Mouse (Mus musculus) hindbrain, embryonic 14.5 days (tissue): ENCODE data around the gene Gm16253. TPM values are rescaled to one million over a fixed set of nuclear protein-coding genes. Genes with fewer than 3 reads are reported as not detected.
"Not testable (repeated sequence)": the region's sequence is repeated elsewhere in the genome, so short reads cannot be mapped to it uniquely, and the experiment has no call there.

Experiments
- ATAC-seq: fragments of 200-750 bp; cut with Nextera tagmentation; 2 replicates; pipeline ENCODE4 v1.8.0; 2017; ENCODE audit warnings: moderate number of reproducible peaks, mild to moderate bottlenecking, moderate TSS enrichment, moderate library complexity; ENCODE audit not compliant: low FRiP score
- DNase-seq: peaks from one replicate; pipeline ENCODE4 v3.0.0-alpha.2; 2015; ENCODE audit warnings: low spot score
- H3K27ac ChIP-seq: fragments of 300-500 bp; sonication (generic); 2 replicates; pipeline ENCODE4 v1.5.1; 2014; ENCODE audit warnings: mild to moderate bottlenecking, moderate library complexity
- H3K27me3 ChIP-seq: fragments of 300-500 bp; sonication (generic); 2 replicates; pipeline ENCODE4 v1.6.1; 2014; ENCODE audit warnings: mild to moderate bottlenecking, low read length, mixed read lengths; ENCODE audit not compliant: control insufficient read depth, insufficient read depth
- H3K36me3 ChIP-seq: fragments of 300-500 bp; sonication (generic); replicated peaks from 2 replicates; pipeline ENCODE4 v1.6.1; 2014; ENCODE audit not compliant: control insufficient read depth, insufficient read depth
- H3K4me1 ChIP-seq: fragments of 300-500 bp; sonication (generic); replicated peaks from 2 replicates; pipeline ENCODE4 v1.6.1; 2014; ENCODE audit warnings: antibody characterized with exemption, low read length, mixed read lengths; ENCODE audit not compliant: control insufficient read depth, insufficient read depth
- H3K4me2 ChIP-seq: fragments of 300-500 bp; sonication (generic); replicated peaks from 2 replicates; pipeline ENCODE4 v1.6.1; 2014; ENCODE audit warnings: mild to moderate bottlenecking, moderate library complexity
- H3K4me3 ChIP-seq: fragments of 300-500 bp; sonication (generic); replicated peaks from 2 replicates; pipeline ENCODE4 v1.5.1; 2014; ENCODE audit warnings: mild to moderate bottlenecking, low read length
- H3K9ac ChIP-seq: fragments of 300-500 bp; sonication (generic); 2 replicates; pipeline ENCODE4 v1.6.1; 2014
- H3K9me3 ChIP-seq: fragments of 300-500 bp; sonication (generic); 2 replicates; pipeline ENCODE4 v1.6.1; 2016; ENCODE audit warnings: low read length; ENCODE audit not compliant: control insufficient read depth
- WGBS: fragments of 180-500 bp; shearing (Covaris S2); extraction: QIAGEN DNeasy Blood & Tissue Kit; methylation state at CpG from one replicate; pipeline ENCODE4 v1.1.7; 2014; 5-methylcytosine and 5-hydroxymethylcytosine counted together
- polyA plus RNA-seq: library from polyadenylated mRNA; unstranded; fragments of >200 nt; fragmentation: Nextera tagmentation; extraction: Ambion mirVana; gene quantifications from 2 replicates; pipeline ENCODE4 v1.2.1, GENCODE M21; 2014

Gm16253 gene
- polyA plus RNA-seq, 1 experiment from 2014 or later: 0.39 TPM

DNA sequence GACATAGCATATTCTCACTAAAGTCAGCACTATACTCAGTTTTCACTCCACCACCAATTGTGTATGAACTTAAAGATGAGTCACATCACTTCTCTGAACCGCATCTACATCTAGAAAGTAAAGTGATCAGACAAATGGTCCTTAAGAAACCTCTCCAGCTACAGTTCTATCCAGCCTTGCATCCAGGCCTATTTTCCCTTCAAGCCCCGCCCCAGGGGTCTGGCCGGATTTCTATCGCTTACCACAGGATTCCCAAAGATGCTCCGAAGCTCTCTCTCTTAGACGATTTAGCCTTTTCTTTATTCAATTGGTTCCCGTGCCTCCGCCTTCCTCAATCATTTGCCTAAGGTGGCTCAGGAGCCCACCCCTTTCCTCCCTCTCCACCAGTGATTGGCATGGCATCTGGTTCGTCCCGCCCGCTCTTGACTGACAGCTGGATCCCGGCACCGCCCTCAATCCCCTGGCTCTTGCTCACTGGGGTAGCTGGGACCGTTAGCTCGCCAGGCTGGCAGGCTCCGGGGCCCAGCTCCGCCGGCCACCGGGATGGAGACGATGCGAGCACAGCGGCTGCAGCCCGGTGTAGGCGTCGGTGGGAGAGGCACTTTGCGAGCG is 24.0 kb downstream of the Gm16253 start, which contains the start of gene Lix1l:
Lix1l (plus strand) TSS at position 511 of the 612 bp plus-strand sequence.
- H3K27ac ChIP-seq: peak within 1 kb of the TSS; percentile 91
- peaks cover 65% of the 10 kb centered on the region for H3K4me1 ChIP-seq
- WGBS: under 1% methylated on average over 27 of the region's 27 CpGs
- DNase-seq: peak; percentile 89
- ATAC-seq: peak; percentile 94
- H3K27me3 ChIP-seq: no peaks in the 10 kb centered on the region
- peak within 1 kb of the TSS; percentile 61 for H3K4me2 ChIP-seq
- peak within 1 kb of the TSS; percentile 81 for H3K9ac ChIP-seq
- H3K4me3 ChIP-seq: peak within 1 kb of the TSS; percentile 76
- no peaks in the 10 kb centered on the region for H3K9me3 ChIP-seq
- no peaks in the 10 kb centered on the region for H3K36me3 ChIP-seq

DNA sequence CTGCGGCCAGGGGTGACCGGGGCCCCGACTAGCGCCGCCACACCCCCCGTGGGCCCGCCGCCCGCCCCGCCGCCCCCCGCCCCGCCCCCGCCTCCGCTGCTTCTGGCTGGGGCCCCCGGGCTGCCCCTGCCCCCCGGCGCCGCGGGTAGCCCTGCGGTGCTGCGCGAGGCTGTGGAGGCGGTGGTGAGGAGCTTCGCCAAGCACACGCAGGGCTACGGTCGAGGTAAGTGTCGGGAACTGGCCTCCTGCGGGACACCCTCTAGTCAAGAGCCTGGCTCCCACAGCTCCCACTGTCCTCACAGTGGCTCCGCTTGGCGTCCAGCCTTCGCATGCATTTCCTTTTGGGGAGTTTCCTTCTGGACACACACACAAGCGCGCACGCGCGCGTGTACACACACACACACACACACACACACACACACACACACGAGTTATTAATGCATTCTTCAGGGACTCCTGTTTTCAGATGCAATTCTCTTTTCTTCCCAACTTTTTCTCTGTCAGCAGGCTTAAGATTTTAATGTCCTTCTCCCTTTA is 24.5 kb downstream of the Gm16253 start:
- WGBS: under 1% methylated on average over 33 of the region's 40 CpGs
- Histone ChIP-seq H3K4me3 (peak overlapping the region; percentile 76), H3K4me1 (peaks cover 59% of the 10 kb centered on the region), H3K4me2 (peak overlapping the region; percentile 61), H3K27me3 (no peaks in the 10 kb centered on the region), H3K9me3 (no peaks in the 10 kb centered on the region), H3K9ac (peak overlapping the region; percentile 81), H3K27ac (peak overlapping the region; percentile 91), H3K36me3 (no peaks in the 10 kb centered on the region)
- peak; percentile 76 for DNase-seq
- ATAC-seq: peak; percentile 61

DNA sequence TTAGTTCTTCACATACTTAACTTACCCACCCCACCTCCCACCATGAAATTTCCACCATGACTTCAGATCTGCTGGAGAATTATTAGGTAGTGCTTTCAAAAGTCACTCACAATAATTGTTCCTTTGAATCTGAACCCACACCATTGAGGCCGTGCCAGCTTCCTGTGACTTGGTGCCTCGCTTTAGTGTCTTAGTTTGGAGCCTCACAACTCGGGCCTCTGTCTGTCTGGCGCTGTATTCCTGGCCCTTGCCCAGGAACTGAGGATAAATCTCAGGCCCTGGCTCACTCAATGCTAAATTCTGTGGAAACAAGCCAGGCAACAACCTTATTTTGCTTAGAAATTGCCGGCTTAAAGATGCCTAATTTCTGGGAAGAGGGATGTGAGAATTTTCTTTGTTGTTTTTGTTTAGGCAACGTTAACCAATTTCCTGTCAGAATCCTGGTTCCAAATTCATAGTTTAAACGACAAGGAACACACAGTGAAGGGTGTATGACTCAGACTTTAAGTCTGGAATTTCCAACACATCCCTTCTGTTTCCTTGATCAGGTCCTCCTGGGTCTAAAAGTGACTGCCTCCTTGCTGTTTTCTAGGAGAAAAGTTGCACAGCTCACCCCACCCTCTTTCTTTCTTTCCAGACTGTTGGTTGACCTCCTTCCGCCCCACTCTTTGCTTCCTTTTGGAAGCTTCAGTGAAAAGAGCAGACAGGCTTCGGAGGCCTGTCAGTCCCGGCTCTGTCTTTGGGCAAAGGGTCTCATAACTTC is 25.3 kb downstream of the Gm16253 start:
- DNase-seq (peak; percentile 46), ATAC-seq (no peak)
- H3K27ac ChIP-seq: peak overlapping the region; percentile 91
- H3K36me3 ChIP-seq: no peaks in the 10 kb centered on the region
- H3K4me2 ChIP-seq: peak overlapping the region; percentile 61
- peak overlapping the region; percentile 76 for H3K4me3 ChIP-seq
- no peaks in the 10 kb centered on the region for H3K9me3 ChIP-seq
- H3K9ac ChIP-seq: peak overlapping the region; percentile 81
- 10% methylated on average over 10 of the region's 10 CpGs for WGBS
- no peaks in the 10 kb centered on the region for H3K27me3 ChIP-seq
- peaks cover 51% of the 10 kb centered on the region for H3K4me1 ChIP-seq

DNA sequence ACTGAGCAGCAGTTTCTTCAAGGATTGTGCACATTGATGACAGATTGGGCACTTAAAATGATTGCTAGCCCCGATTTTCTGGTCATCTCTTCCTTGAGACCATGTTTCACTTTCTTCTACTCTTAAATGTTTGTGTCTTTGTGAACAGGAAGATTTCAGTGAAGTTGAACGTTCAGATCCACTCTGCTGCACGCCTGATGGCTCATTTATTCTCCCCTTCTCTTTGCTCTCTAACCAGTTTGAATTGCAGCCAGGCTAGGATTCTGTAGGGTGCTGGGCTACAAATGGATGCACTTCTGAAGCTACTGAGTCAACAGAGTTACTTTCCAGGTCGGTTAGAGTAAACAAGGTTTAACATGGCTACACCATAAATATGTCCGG is 25.9 kb downstream of the Gm16253 start:
- peak overlapping the region; percentile 91 for H3K27ac ChIP-seq
- peak overlapping the region; percentile 76 for H3K4me3 ChIP-seq
- peak overlapping the region; percentile 81 for H3K9ac ChIP-seq
- DNase-seq (no peak), ATAC-seq (no peak)
- peak overlapping the region; percentile 61 for H3K4me2 ChIP-seq
- H3K27me3 ChIP-seq: no peaks in the 10 kb centered on the region
- WGBS: 21% methylated on average over 5 of the region's 5 CpGs
- no peaks in the 10 kb centered on the region for H3K9me3 ChIP-seq
- H3K36me3 ChIP-seq: no peaks in the 10 kb centered on the region
- peaks cover 47% of the 10 kb centered on the region for H3K4me1 ChIP-seq

DNA sequence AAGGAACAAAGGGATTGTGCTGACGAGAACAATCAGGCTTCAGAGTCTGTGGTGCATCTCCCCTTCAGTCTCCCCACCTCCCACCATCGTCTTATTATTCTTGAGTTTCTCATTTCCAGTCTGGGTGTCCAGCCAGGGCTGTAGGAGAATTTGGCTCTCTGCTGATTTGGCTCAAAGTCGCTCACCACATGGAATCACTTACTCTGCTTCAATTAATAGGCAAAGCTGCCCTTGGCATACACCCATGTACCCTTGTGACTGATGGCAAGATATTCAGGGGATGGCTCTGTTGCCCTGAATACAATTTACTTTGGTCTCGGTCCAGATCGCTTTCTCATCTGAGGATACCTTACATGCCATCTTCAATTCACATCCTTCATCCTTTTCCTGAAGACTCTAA is 26.5 kb downstream of the Gm16253 start:
- Histone ChIP-seq H3K36me3 (no peaks in the 10 kb centered on the region), H3K27ac (peak overlapping the region; percentile 91), H3K4me2 (peak overlapping the region; percentile 61), H3K9me3 (no peaks in the 10 kb centered on the region), H3K4me1 (peaks cover 47% of the 10 kb centered on the region), H3K9ac (peak overlapping the region; percentile 81), H3K4me3 (peak overlapping the region; percentile 76), H3K27me3 (no peaks in the 10 kb centered on the region)
- DNase-seq (peak; percentile 59), ATAC-seq (no peak)
- 31% methylated on average over 5 of the region's 5 CpGs for WGBS

DNA sequence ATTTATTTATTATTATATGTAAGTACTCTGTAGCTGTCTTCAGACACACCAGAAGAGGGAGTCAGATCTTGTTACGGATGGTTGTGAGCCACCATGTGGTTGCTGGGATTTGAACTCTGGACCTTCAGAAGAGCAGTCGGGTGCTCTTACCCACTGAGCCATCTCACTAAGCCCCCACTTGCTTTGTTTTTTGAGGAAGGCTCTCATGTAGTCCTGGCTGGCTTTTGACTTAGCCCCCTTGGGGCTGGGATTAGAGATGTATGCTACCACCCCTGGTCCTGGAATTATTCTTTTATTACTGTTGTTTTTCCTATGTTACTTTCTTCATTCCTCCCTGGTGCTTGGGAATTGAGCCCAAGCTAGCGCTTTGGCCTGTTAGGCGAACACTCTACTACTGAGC is 29.2 kb downstream of the Gm16253 start:
- not testable (repeated sequence) for H3K9me3 ChIP-seq, H3K4me2 ChIP-seq, H3K9ac ChIP-seq, DNase-seq, H3K27ac ChIP-seq, ATAC-seq, H3K4me3 ChIP-seq, H3K27me3 ChIP-seq, H3K36me3 ChIP-seq
- peaks cover 33% of the 10 kb centered on the region for H3K4me1 ChIP-seq
- WGBS: 90% methylated on average over 3 of the region's 4 CpGs

DNA sequence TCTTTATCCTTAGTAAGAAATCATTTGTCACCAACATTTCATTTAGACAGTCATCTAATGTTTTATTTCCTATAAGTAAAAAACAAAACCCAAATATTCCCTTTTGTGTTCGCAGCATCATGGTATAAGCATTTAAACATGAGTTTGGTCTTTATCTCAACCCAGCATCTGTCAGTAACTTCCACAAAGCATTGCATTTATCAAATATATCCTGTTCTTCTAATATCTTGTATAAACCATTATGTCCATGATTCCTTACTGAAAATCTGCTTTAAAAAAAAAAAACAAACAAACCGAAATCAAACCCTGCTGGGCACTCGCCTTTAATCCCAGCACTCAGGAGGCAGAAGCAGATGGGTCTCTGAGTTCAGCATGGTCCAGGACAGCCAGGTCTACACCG is 29.8 kb downstream of the Gm16253 start:
- no peaks in the 10 kb centered on the region for H3K27me3 ChIP-seq
- H3K36me3 ChIP-seq: 0 out of 2 replicates have a peak, but pooled peaks cover 6% of the 10 kb centered on the region
- H3K9me3 ChIP-seq: no peaks in the 10 kb centered on the region
- no peak overlapping the region for H3K4me3 ChIP-seq
- no peak for ATAC-seq
- no peak overlapping the region for H3K4me2 ChIP-seq
- WGBS: 92% methylated on average over 4 of the region's 4 CpGs
- H3K9ac ChIP-seq: no peak overlapping the region
- no peak for DNase-seq
- H3K4me1 ChIP-seq: peaks cover 33% of the 10 kb centered on the region
- H3K27ac ChIP-seq: no peak overlapping the region

DNA sequence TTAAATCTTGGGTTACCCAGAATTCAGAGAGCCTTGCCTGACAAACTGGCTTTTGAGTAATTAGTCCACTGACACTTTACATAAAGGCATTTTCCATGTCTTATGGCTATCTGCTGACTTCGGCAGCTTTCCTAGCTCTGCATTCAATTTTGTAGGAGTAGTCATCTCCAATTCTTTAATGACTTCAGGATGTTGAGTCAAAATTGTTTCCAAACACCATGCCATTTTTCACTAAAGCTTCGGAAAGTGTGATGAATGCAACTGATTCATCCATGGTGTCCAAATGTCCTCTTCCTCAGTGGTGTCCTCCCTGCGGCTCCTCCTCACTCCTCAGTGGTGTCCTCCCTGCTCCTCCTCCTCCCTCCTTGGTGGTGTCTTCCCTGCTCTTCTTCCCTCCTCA is 41.2 kb downstream of the Gm16253 start:
- Histone ChIP-seq H3K36me3 (peaks cover 80% of the 10 kb centered on the region), H3K9me3 (no peaks in the 10 kb centered on the region), H3K27ac (no peak overlapping the region), H3K27me3 (no peaks in the 10 kb centered on the region), H3K4me3 (no peak overlapping the region), H3K4me2 (no peak overlapping the region), H3K4me1 (no peaks in the 10 kb centered on the region), H3K9ac (no peak overlapping the region)
- ATAC-seq (no peak), DNase-seq (no peak)
- 91% methylated on average over 3 of the region's 3 CpGs for WGBS

DNA sequence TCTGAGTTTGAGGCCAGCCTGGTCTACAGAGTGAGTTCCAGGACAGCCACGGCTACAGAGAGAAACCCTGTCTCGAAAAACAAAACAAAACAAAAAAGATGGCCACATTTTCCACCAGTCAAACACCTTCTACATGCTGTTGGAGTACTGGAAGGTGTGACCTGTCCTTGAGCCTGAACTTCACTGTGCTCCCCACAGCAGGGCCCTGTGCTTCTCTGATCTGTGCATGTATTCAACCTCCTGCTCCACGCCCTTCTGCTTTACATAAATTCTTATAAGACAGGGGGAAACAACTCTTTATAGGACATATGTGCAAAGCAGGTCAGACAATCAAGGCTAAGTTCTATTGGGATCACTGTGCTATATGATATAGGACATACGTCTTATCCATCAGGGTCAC is 46.4 kb downstream of the Gm16253 start:
- DNase-seq (no peak), ATAC-seq (no peak)
- H3K36me3 ChIP-seq: peaks cover 80% of the 10 kb centered on the region
- 94% methylated on average over 4 of the region's 4 CpGs for WGBS
- no peaks in the 10 kb centered on the region for H3K9me3 ChIP-seq
- no peaks in the 10 kb centered on the region for H3K27me3 ChIP-seq
- no peak overlapping the region for H3K4me2 ChIP-seq
- H3K9ac ChIP-seq: no peak overlapping the region
- no peak overlapping the region for H3K27ac ChIP-seq
- H3K4me1 ChIP-seq: no peaks in the 10 kb centered on the region
- no peak overlapping the region for H3K4me3 ChIP-seq
